Mouse (Mus musculus): Measurements from ENCODE around the gene Hoxc11. TPM values are rescaled to one million over a fixed set of nuclear protein-coding genes. Genes with fewer than 3 reads are reported as not detected.
A peak's percentile ranks its signal among the peaks of the same experiment; 100 is the strongest.

The Hoxc11 gene
- polyA plus RNA-seq, 1 experiment from 2014 or later = 1.2 TPM

DNA sequence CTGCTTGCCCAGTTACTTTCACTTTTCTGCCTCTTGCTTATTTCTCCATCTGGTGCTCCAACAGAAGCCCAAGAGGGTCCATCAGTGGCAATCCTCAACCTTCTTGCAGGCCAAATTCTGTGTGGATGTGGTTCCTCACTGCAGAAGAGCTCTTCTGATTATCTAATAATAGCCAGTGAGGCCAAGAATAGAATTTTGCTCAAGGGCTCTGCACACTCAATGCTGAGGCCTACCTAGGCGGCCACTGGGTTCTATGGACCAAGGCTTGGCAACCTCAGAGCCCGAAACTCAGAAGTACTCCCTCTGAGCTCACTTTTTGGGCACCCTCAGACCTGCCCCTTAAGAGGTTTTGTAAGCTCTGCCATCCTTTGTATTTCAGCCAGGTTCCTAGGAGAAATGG, 47.1 kb downstream of the Hoxc11 start:
- Histone ChIP-seq H3K4me3 (ENCODE audit: low read length) (peak overlapping the region; percentile 63), H3K9me3 (ENCODE audit: low read length) (no peaks in the 10 kb centered on the region), H3K27me3 (ENCODE audit: insufficient read depth, low read length) (peaks cover 42% of the 10 kb centered on the region), H3K27ac (ENCODE audit: low read length) (peak overlapping the region; percentile 97), H3K4me1 (ENCODE audit: insufficient read depth, low read length) (peaks cover 63% of the 10 kb centered on the region), H3K9ac (replicated peaks; ENCODE audit: low read length) (peak overlapping the region; percentile 90), H3K36me3 (ENCODE audit: insufficient read depth, low read length) (no peaks in the 10 kb centered on the region), H3K4me2 (replicated peaks; ENCODE audit: low read depth, low read length) (peak overlapping the region; percentile 71)
- ATAC-seq (ENCODE audit: low FRiP score, low TSS enrichment) = no peak
- WGBS = 58% methylated on average over 2 of the region's 2 CpGs

DNA sequence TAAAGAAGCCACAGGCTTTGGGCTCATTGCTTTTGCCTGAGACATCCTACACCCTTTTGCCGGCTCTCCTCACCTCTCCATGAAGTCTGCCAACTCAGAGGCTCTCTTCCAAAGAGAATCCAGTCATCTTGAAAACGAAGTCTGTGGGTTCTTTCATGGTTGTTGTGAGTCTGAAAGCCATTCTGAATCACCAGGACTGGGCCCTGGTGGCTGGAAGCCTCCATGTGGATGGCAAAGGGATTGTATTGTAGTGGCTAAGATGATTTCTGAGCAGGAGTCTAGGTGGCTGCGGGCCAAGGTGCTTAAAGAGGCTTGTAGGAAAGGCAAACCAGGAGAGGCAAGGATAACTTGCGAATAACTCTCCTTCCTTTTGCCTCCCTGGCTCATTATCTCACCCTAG, 47.9 kb downstream of the Hoxc11 start:
- Histone ChIP-seq H3K4me2 (replicated peaks; ENCODE audit: low read depth, low read length) (peak overlapping the region; percentile 71), H3K9ac (replicated peaks; ENCODE audit: low read length) (peak overlapping the region; percentile 90), H3K27me3 (ENCODE audit: insufficient read depth, low read length) (peaks cover 40% of the 10 kb centered on the region), H3K4me3 (ENCODE audit: low read length) (peak overlapping the region; percentile 63), H3K27ac (ENCODE audit: low read length) (peak overlapping the region; percentile 65), H3K36me3 (ENCODE audit: insufficient read depth, low read length) (no peaks in the 10 kb centered on the region), H3K9me3 (ENCODE audit: low read length) (no peaks in the 10 kb centered on the region), H3K4me1 (ENCODE audit: insufficient read depth, low read length) (peaks cover 64% of the 10 kb centered on the region)
- 31% methylated on average over 4 of the region's 4 CpGs for WGBS
- ATAC-seq (ENCODE audit: low FRiP score, low TSS enrichment) = no peak

DNA sequence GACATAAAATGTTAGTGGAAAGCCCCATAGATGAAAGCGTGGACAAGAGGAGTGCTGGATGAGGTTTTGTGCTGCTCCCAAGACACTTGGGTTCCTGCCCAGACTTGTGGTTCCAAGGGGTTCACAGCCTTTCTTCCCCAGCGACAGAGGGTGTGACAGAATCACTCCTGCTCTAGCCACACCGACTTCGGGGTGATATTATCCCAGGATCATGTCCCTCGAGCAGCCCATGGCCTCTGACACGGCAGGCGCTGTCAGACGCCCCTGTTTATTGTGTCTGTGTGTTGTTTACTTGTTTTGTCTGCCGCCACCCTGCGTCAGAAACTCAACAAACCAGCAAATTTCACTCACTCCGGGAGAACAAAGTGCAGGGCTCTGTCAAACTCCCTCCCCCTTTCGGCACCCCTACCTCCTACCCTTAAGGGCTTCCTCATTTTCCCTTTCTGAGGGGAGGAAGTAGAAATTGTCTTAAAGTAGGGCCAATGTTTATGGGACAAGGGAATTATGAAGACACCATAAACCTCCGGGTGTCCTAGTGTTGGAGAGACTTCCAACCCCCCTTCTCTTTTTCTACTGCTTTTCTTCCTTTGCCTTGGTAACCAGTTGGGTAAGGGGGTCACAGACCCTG, 48.7 kb downstream of the Hoxc11 start:
- Histone ChIP-seq H3K27me3 (ENCODE audit: insufficient read depth, low read length) (peaks cover 42% of the 10 kb centered on the region), H3K4me3 (ENCODE audit: low read length) (peak overlapping the region; percentile 63), H3K9ac (replicated peaks; ENCODE audit: low read length) (peak overlapping the region; percentile 90), H3K9me3 (ENCODE audit: low read length) (no peaks in the 10 kb centered on the region), H3K4me2 (replicated peaks; ENCODE audit: low read depth, low read length) (peak overlapping the region; percentile 71), H3K27ac (ENCODE audit: low read length) (peak overlapping the region; percentile 65), H3K36me3 (ENCODE audit: insufficient read depth, low read length) (no peaks in the 10 kb centered on the region), H3K4me1 (ENCODE audit: insufficient read depth, low read length) (peaks cover 71% of the 10 kb centered on the region)
- no peak for ATAC-seq (ENCODE audit: low FRiP score, low TSS enrichment)
- WGBS = 20% methylated on average over 13 of the region's 13 CpGs

DNA sequence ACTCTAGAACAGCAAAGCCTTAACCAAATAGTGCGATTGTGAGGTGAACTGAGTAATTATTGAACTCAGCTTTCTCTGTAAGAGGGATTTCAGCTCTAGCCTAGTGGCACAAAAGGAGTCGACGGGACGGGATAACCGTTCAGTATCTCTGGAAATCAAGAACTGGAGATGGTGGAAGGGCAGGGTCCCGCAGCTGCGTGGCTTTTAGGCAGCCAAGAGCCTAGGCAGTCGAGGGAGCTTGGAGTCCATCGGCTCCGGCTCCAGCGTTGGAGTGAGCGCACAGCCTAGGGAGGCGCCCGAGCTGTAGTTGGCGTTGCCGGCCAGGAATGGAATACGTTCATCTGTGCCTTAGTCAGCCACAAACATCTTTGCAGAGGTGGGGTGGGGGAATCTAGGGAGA, 51.1 kb downstream of the Hoxc11 start:
- 0 out of 2 replicates have a peak, but pooled peaks have one; percentile 35 for ATAC-seq (ENCODE audit: low FRiP score, low TSS enrichment)
- peak overlapping the region; percentile 95 for H3K27ac ChIP-seq (ENCODE audit: low read length)
- H3K9me3 ChIP-seq (ENCODE audit: low read length) = no peaks in the 10 kb centered on the region
- peak overlapping the region; percentile 15 for H3K4me3 ChIP-seq (ENCODE audit: low read length)
- H3K4me1 ChIP-seq (ENCODE audit: insufficient read depth, low read length) = peaks cover 89% of the 10 kb centered on the region
- WGBS = 2% methylated on average over 17 of the region's 17 CpGs
- no peaks in the 10 kb centered on the region for H3K36me3 ChIP-seq (ENCODE audit: insufficient read depth, low read length)
- H3K9ac ChIP-seq (replicated peaks; ENCODE audit: low read length) = peak overlapping the region; percentile 54
- peaks cover 44% of the 10 kb centered on the region for H3K27me3 ChIP-seq (ENCODE audit: insufficient read depth, low read length)
- peak overlapping the region; percentile 50 for H3K4me2 ChIP-seq (replicated peaks; ENCODE audit: low read depth, low read length)

DNA sequence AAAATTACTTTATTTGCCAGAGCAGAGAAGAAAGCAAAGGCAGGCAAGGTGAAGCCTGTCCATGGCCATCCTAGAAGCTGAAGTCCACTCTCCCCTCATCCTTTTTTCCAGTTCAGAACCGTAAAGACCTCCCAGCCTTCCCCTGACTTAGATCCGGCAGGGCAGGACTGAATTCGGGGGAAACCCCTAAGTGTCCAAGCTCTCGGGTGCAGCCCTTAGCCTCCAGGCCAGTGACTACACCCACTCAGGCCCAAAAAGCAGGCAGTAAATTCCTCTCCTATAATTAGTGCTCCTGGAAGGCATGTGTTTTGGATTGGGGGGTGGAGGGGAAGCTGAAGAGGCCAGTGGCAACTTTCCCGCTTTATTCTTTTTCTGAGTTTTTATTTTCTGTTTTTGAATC, 51.6 kb downstream of the Hoxc11 start:
- ATAC-seq (ENCODE audit: low FRiP score, low TSS enrichment) = no peak
- peak overlapping the region; percentile 95 for H3K27ac ChIP-seq (ENCODE audit: low read length)

DNA sequence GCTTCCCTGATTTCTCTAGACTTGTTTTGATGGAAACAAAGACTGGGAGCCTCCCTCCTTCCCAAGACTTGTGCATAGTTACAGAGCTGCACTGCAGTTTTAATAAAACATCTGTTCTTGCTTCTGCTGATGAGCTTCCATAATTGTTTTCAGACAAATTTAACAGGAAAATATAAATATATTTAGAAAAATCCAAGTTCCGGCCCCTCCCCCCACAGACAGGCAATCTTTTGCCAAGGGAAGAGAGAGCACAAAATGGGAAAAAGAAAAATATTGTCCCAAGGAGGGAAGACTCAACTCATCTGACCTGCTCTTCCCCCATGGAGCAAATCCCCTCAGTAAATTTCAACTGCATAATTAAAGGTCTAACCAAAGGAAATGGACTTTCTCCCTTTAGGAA, 52.1 kb downstream of the Hoxc11 start:
- H3K4me2 ChIP-seq (replicated peaks; ENCODE audit: low read depth, low read length) = peak overlapping the region; percentile 50
- peak overlapping the region; percentile 95 for H3K27ac ChIP-seq (ENCODE audit: low read length)
- no peaks in the 10 kb centered on the region; the same call in 1 of the 2 replicates for H3K36me3 ChIP-seq (ENCODE audit: insufficient read depth, low read length)
- peaks cover 46% of the 10 kb centered on the region for H3K27me3 ChIP-seq (ENCODE audit: insufficient read depth, low read length)
- peaks cover 93% of the 10 kb centered on the region for H3K4me1 ChIP-seq (ENCODE audit: insufficient read depth, low read length)
- H3K9ac ChIP-seq (replicated peaks; ENCODE audit: low read length) = peak overlapping the region; percentile 54
- ATAC-seq (ENCODE audit: low FRiP score, low TSS enrichment) = no peak
- H3K9me3 ChIP-seq (ENCODE audit: low read length) = no peaks in the 10 kb centered on the region
- H3K4me3 ChIP-seq (ENCODE audit: low read length) = peak overlapping the region; percentile 15
- WGBS = 9% methylated on average over 1 of the region's 1 CpGs

More for the DNA sequence above, 51.6 kb downstream of the Hoxc11 start:
- Histone ChIP-seq H3K4me2 (replicated peaks; ENCODE audit: low read depth, low read length) (peak overlapping the region; percentile 50), H3K9me3 (ENCODE audit: low read length) (no peaks in the 10 kb centered on the region), H3K36me3 (ENCODE audit: insufficient read depth, low read length) (no peaks in the 10 kb centered on the region), H3K4me3 (ENCODE audit: low read length) (peak overlapping the region; percentile 15), H3K4me1 (ENCODE audit: insufficient read depth, low read length) (peaks cover 93% of the 10 kb centered on the region), H3K27me3 (ENCODE audit: insufficient read depth, low read length) (peaks cover 44% of the 10 kb centered on the region), H3K9ac (replicated peaks; ENCODE audit: low read length) (peak overlapping the region; percentile 54)
- WGBS = 15% methylated on average over 5 of the region's 5 CpGs

Small RNA genes within 50 kb of the gene (microRNA-seq; reads per million reads assigned to microRNA genes)
- 2,712 reads per million, percentile 87 among the genes with 10 or more reads in this experiment for gene Mir196a-2

Other genes starting within 250 kb of the Hoxc11 start
- 60.4 and 63.2 TPM in 2 replicates for gene Calcoco1, start 232.2 kb upstream of the Hoxc11 start, polyA plus RNA-seq (2015; fragmentation: Nextera tagmentation; extraction: Ambion mirVana)
- not detected in 2 replicates for gene Hoxc13, start 33.3 kb upstream of the Hoxc11 start, polyA plus RNA-seq (2015; fragmentation: Nextera tagmentation; extraction: Ambion mirVana)
- gene Hoxc12, start 17.7 kb upstream of the Hoxc11 start, polyA plus RNA-seq (2015; fragmentation: Nextera tagmentation; extraction: Ambion mirVana) = not detected in 2 replicates
- gene Hoxc10, start 12.4 kb downstream of the Hoxc11 start, polyA plus RNA-seq (2015; fragmentation: Nextera tagmentation; extraction: Ambion mirVana) = 49.0 and 54.0 TPM in 2 replicates
- 4.3 and 5.9 TPM in 2 replicates for gene Hoxc5, start 13.0 kb downstream of the Hoxc11 start, polyA plus RNA-seq (2015; fragmentation: Nextera tagmentation; extraction: Ambion mirVana)
- gene Hoxc9, start 22.0 kb downstream of the Hoxc11 start, polyA plus RNA-seq (2015; fragmentation: Nextera tagmentation; extraction: Ambion mirVana) = 7.4 and 9.2 TPM in 2 replicates
- gene Hoxc8, start 36.2 kb downstream of the Hoxc11 start, polyA plus RNA-seq (2015; fragmentation: Nextera tagmentation; extraction: Ambion mirVana) = 6.6 and 9.2 TPM in 2 replicates
- gene Hoxc6, start 43.8 kb downstream of the Hoxc11 start, polyA plus RNA-seq (2015; fragmentation: Nextera tagmentation; extraction: Ambion mirVana) = 7.6 and 11.0 TPM in 2 replicates
- 6.9 and 8.6 TPM in 2 replicates for gene Hoxc4, start 64.5 kb downstream of the Hoxc11 start, polyA plus RNA-seq (2015; fragmentation: Nextera tagmentation; extraction: Ambion mirVana)
- 19.8 and 20.5 TPM in 2 replicates for gene Smug1, start 212.7 kb downstream of the Hoxc11 start, polyA plus RNA-seq (2015; fragmentation: Nextera tagmentation; extraction: Ambion mirVana)

All from kidney, embryonic 16.5 days (tissue).